13 mouse cellular contexts compared by ENCODE assay signal in the genomic region with DNA sequence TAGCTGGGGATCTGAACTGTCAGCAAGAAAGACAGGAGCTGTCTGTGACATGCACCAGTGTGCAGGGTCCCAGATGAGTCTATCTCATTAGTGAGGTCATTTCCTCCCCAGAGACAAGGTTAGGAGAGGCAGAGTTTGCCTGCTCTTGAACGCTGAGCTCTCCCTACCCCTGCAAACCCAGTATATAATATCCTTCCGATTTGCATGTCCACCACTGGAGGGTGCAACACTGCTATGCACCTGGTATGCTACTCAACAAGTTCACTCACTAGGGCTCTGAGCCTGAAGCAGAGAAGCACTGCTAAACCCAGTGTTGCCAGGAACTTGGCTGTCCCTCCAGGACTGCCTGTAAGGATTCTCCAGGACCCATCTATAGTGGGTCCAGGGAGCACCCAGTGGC. TPM values are rescaled to one million over a fixed set of nuclear protein-coding genes. Genes with fewer than 3 reads are reported as not detected.
"Had no signal": no experiment of that assay in that cellular context is flagged by ENCODE, and none has a peak within 500 bp of the region (broad histone marks: within the 10 kb centered on the region; RNA-seq: fewer than 3 reads in every experiment).

No protein-coding gene starts in this region.

RNA-seq across cellular contexts. Expression of a gene that starts 10.1 kb away (rescaled TPM):
- total RNA-seq: layer of hippocampus, adult 2 months; layer of hippocampus, postnatal 10 days; left cerebral cortex, postnatal 36 days had no signal
- polyA plus RNA-seq: limb, embryonic 12.5 days; liver, embryonic 13.5 days; lung, adult 2 months; macrophage; midbrain, embryonic 11.5 days; midbrain, embryonic 16.5 days; neural tube, embryonic 14.5 days; spleen, adult 2 months; stomach, embryonic 15.5 days; thymus, postnatal 0 days had no signal

RNA-seq across cellular contexts. Expression of a gene that starts 45.3 kb away (rescaled TPM):
- total RNA-seq: layer of hippocampus, postnatal 10 days; left cerebral cortex, postnatal 36 days had no signal
- polyA plus RNA-seq: limb, embryonic 12.5 days; liver, embryonic 13.5 days; macrophage; midbrain, embryonic 11.5 days; midbrain, embryonic 16.5 days; neural tube, embryonic 14.5 days; spleen, adult 2 months; stomach, embryonic 15.5 days; thymus, postnatal 0 days had no signal
